Mouse (Mus musculus): ENCODE measurements at regions not wholly inside any gene's neighbourhood (a gene's known extent, or its start where the extent isn't known, plus 50 kb on each side); places are given as distances from the start of the nearest gene placed in this dataset.

DNA sequence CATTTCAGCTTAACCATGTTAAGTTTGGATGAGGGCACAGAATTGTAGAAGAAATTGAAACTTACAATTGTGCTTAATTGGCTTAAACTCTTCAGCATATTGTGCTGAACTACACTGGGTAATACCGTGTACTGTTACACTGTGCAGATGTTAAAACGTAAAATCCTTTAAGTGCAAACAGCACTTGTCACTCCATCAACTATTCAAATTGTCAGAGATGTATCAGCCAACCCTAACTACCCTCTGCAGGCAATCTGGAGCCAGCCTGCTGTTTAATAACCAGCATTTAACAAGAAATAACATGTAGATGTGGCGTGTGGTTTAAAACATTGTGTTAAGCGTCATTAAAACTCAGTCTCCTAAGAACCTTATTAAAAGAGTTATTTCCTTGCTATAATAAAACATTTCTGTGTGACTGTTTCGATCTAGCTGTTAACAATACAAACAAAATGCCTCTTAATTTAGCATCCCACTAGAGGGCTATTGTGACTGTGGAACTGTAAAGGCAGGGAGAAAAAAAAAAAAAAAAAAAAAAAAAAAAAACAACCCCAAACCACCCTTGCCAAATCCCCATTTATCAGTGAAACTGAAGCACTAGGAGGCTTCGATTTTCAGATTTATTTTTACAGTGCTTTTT, 845.0 kb downstream of the D3Ertd751e start:
- dilution Hi-C loops (cut with MboI; ENCODE audit: extremely low pct_ligation_motif_present, extremely low pct_unique_long_range_greater_than_20kb, low sequenced_read_pairs) (no loop called here), in situ Hi-C loops (cut with MboI; ENCODE audit: low pct_ligation_motif_present, low pct_unique_long_range_greater_than_20kb, low sequenced_read_pairs) (no loop called here)
- Histone ChIP-seq H3K9me3 (replicated peaks; ENCODE audit: low read length) (no peaks in the 10 kb centered on the region), H3K27ac (ENCODE audit: insufficient read depth, low read depth) (no peak overlapping the region), H3K36me3 (replicated peaks in 1 of 2; ENCODE audit: control insufficient read depth in 1 of 2, insufficient read depth in 1 of 2, low read length in 1 of 2) (no peaks in the 10 kb centered on the region), H3K4me3 (replicated peaks in 1 of 3; ENCODE audit: low read depth in 2 of 3, low read length in 2 of 3, poor library complexity in 1 of 3) (no peak overlapping the region), H3K9ac (ENCODE audit: insufficient read depth, low read depth) (no peak overlapping the region), H3K4me2 (ENCODE audit: insufficient read depth, low read depth, poor library complexity, severe bottlenecking) (no peak overlapping the region; the same call in 1 of the 2 replicates), H3K27me3 (replicated peaks) (no peaks in the 10 kb centered on the region), H3K79me2 (replicated peaks; ENCODE audit: control insufficient read depth, extremely low read depth, insufficient read depth, poor library complexity, severe bottlenecking) (no peaks in the 10 kb centered on the region), H3K4me1 (ENCODE audit: control insufficient read depth in 1 of 2, insufficient read depth in 2 of 2) (peaks cover 0 to 4% of the 10 kb centered on the region in 2 experiments; a peak in 1 of 4 replicates)
- no peak for DNase-seq (ENCODE audit: extremely low read depth)
- TF ChIP-seq MAX (IDR thresholded peaks at IDR 0.05; ENCODE audit: low read length) (no peak), USF1 (IDR thresholded peaks at IDR 0.05; ENCODE audit: low read depth, low read length) (no peak), POLR2AphosphoS2 (IDR thresholded peaks at IDR 0.05; ENCODE audit: low read depth, low read length) (no peak), CHD1 (IDR thresholded peaks at IDR 0.05; ENCODE audit: low read depth, low read length) (no peak), UBTF (IDR thresholded peaks at IDR 0.05; ENCODE audit: low read depth, low read length) (no peak), E2F4 (IDR thresholded peaks at IDR 0.05; ENCODE audit: insufficient replicate concordance, low read depth, low read length) (no peak), TCF12 (IDR thresholded peaks at IDR 0.05; ENCODE audit: low read depth, low read length) (no peak), ZNF384 (IDR thresholded peaks at IDR 0.05; ENCODE audit: low read depth, low read length) (peak; percentile 76)

DNA sequence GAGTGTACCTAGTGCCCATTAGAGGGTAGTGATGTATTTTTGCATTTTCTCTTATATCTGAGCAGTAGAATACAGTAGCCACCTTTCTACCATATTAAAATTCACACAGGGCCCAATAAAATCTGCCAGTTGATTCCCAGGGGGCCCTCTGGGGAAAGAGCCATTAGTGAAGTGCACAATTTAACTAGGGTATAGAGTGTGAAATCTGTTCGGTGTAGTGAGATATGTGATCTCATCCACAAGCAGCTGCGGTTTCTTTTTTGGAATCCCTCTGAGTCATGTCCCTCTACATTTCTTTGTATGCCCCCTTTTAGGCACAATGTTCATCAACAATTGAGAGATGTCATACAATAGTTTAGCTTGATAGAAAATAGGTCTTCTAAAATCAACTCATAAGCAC, 847.1 kb downstream of the D3Ertd751e start:
- Histone ChIP-seq H3K9ac (ENCODE audit: insufficient read depth, low read depth) (no peak overlapping the region), H3K27ac (ENCODE audit: insufficient read depth, low read depth) (no peak overlapping the region), H3K9me3 (replicated peaks; ENCODE audit: low read length) (no peaks in the 10 kb centered on the region), H3K27me3 (replicated peaks) (no peaks in the 10 kb centered on the region), H3K4me3 (replicated peaks in 1 of 3; ENCODE audit: low read depth in 2 of 3, low read length in 2 of 3, poor library complexity in 1 of 3) (no peak overlapping the region), H3K36me3 (replicated peaks in 1 of 2; ENCODE audit: control insufficient read depth in 1 of 2, insufficient read depth in 1 of 2, low read length in 1 of 2) (no peaks in the 10 kb centered on the region), H3K79me2 (replicated peaks; ENCODE audit: control insufficient read depth, extremely low read depth, insufficient read depth, poor library complexity, severe bottlenecking) (no peaks in the 10 kb centered on the region), H3K4me2 (ENCODE audit: insufficient read depth, low read depth, poor library complexity, severe bottlenecking) (no peak overlapping the region), H3K4me1 (ENCODE audit: control insufficient read depth in 1 of 2, insufficient read depth in 2 of 2) (peaks cover 0 to 4% of the 10 kb centered on the region in 2 experiments; a peak in 1 of 4 replicates)
- DNase-seq (ENCODE audit: extremely low read depth) = peak; percentile 9
- TF ChIP-seq HCFC1 (IDR thresholded peaks at IDR 0.05; ENCODE audit: low read depth, low read length) (no peak), NELFE (IDR thresholded peaks at IDR 0.05; ENCODE audit: low read depth, low read length) (no peak), MAFK (IDR thresholded peaks at IDR 0.05; ENCODE audit: insufficient replicate concordance, low read length) (no peak)
- in situ Hi-C loops (cut with MboI; ENCODE audit: low pct_ligation_motif_present, low pct_unique_long_range_greater_than_20kb, low sequenced_read_pairs) = no loop called here
- dilution Hi-C loops (cut with MboI; ENCODE audit: extremely low pct_ligation_motif_present, extremely low pct_unique_long_range_greater_than_20kb, low sequenced_read_pairs) = no loop called here

DNA sequence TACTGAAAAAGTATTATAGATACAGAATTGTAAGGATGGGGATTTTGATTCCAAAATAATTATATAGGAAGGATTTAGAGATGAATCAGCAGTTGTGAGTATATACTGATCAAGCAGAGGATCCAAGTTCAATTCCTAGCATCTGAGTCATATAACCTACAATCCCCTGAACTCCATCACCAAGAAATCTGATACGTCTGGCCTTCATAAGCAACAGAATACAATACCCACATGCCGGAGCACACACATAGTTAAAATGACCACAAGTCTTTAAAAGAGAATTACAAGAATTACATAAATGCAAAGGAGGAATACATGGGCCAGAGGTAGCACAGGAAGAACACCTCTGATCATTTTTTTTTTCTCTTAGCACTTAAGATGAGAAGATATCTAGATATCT, 847.7 kb downstream of the D3Ertd751e start:
- Histone ChIP-seq H3K27me3 (replicated peaks) (no peaks in the 10 kb centered on the region), H3K79me2 (replicated peaks; ENCODE audit: control insufficient read depth, extremely low read depth, insufficient read depth, poor library complexity, severe bottlenecking) (no peaks in the 10 kb centered on the region), H3K9ac (ENCODE audit: insufficient read depth, low read depth) (no peak overlapping the region), H3K27ac (ENCODE audit: insufficient read depth, low read depth) (no peak overlapping the region), H3K9me3 (replicated peaks; ENCODE audit: low read length) (no peaks in the 10 kb centered on the region), H3K4me1 (ENCODE audit: control insufficient read depth in 1 of 2, insufficient read depth in 2 of 2) (peaks cover 0 to 4% of the 10 kb centered on the region in 2 experiments; a peak in 1 of 4 replicates), H3K4me2 (ENCODE audit: insufficient read depth, low read depth, poor library complexity, severe bottlenecking) (no peak overlapping the region), H3K4me3 (replicated peaks in 1 of 3; ENCODE audit: low read depth in 2 of 3, low read length in 2 of 3, poor library complexity in 1 of 3) (no peak overlapping the region), H3K36me3 (replicated peaks in 1 of 2; ENCODE audit: control insufficient read depth in 1 of 2, insufficient read depth in 1 of 2, low read length in 1 of 2) (no peaks in the 10 kb centered on the region)
- dilution Hi-C loops (cut with MboI; ENCODE audit: extremely low pct_ligation_motif_present, extremely low pct_unique_long_range_greater_than_20kb, low sequenced_read_pairs) = no loop called here
- in situ Hi-C loops (cut with MboI; ENCODE audit: low pct_ligation_motif_present, low pct_unique_long_range_greater_than_20kb, low sequenced_read_pairs) = no loop called here
- no peak for TF ChIP-seq PAX5 (IDR thresholded peaks at IDR 0.05; ENCODE audit: low read length)
- TF ChIP-seq MAX (IDR thresholded peaks at IDR 0.05; ENCODE audit: low read length) = no peak
- no peak for TF ChIP-seq ZMIZ1 (IDR thresholded peaks at IDR 0.05; ENCODE audit: low read depth, low read length)
- no peak for TF ChIP-seq BHLHE40 (IDR thresholded peaks at IDR 0.05; ENCODE audit: low read depth, low read length)
- no peak for DNase-seq (ENCODE audit: extremely low read depth)
